Mouse (Mus musculus) forebrain, embryonic 15.5 days (tissue): ENCODE results near the gene Mmp8. TPM values are rescaled to one million over a fixed set of nuclear protein-coding genes. Genes with fewer than 3 reads are reported as not detected.
A peak's percentile ranks its signal among the peaks of the same experiment; 100 is the strongest.

Source experiments
- ATAC-seq: fragments of 200-750 bp; cut with Nextera tagmentation; replicated peaks from 2 replicates; pipeline ENCODE4 v1.8.0; 2017; ENCODE audit warnings: mild to moderate bottlenecking, moderate TSS enrichment, moderate library complexity
- H3K27ac ChIP-seq: fragments of 300-500 bp; sonication (generic); replicated peaks from 2 replicates; pipeline ENCODE4 v1.5.1; 2015; ENCODE audit warnings: mild to moderate bottlenecking, inconsistent platforms
- H3K27me3 ChIP-seq: fragments of 300-500 bp; sonication (generic); 2 replicates; pipeline ENCODE4 v1.6.1; 2015; ENCODE audit warnings: inconsistent platforms
- H3K36me3 ChIP-seq: fragments of 300-500 bp; sonication (generic); 2 replicates; pipeline ENCODE4 v1.6.1; 2015; ENCODE audit warnings: mild to moderate bottlenecking, inconsistent platforms
- H3K4me1 ChIP-seq: fragments of 300-500 bp; sonication (generic); 2 replicates; pipeline ENCODE4 v1.6.1; 2015; ENCODE audit warnings: inconsistent platforms
- H3K4me2 ChIP-seq: fragments of 300-500 bp; sonication (generic); replicated peaks from 2 replicates; pipeline ENCODE4 v1.6.1; 2015; ENCODE audit warnings: mild to moderate bottlenecking, inconsistent platforms
- H3K4me3 ChIP-seq: fragments of 300-500 bp; sonication (generic); 2 replicates; pipeline ENCODE4 v1.5.1; 2015; ENCODE audit warnings: mild to moderate bottlenecking, inconsistent platforms
- H3K9ac ChIP-seq: fragments of 300-500 bp; sonication (generic); replicated peaks from 2 replicates; pipeline ENCODE4 v1.6.1; 2015; ENCODE audit warnings: mild to moderate bottlenecking, inconsistent platforms
- H3K9me3 ChIP-seq: fragments of 300-500 bp; sonication (generic); 2 replicates; pipeline ENCODE4 v1.6.1; 2016; ENCODE audit warnings: inconsistent platforms
- WGBS: fragments of 180-500 bp; shearing (Covaris S2); methylation state at CpG from one replicate; pipeline ENCODE4 v1.1.7; 2015; ENCODE audit warnings: mixed read lengths; 5-methylcytosine and 5-hydroxymethylcytosine counted together
- polyA plus RNA-seq: library from polyadenylated mRNA; unstranded; fragments of >200 nt; fragmentation: Nextera tagmentation; extraction: Ambion mirVana; gene quantifications from 2 replicates; pipeline ENCODE4 v1.2.1, GENCODE M21; 2015

Gene Mmp8
- polyA plus RNA-seq, 1 experiment from 2014 or later, result not detected

DNA sequence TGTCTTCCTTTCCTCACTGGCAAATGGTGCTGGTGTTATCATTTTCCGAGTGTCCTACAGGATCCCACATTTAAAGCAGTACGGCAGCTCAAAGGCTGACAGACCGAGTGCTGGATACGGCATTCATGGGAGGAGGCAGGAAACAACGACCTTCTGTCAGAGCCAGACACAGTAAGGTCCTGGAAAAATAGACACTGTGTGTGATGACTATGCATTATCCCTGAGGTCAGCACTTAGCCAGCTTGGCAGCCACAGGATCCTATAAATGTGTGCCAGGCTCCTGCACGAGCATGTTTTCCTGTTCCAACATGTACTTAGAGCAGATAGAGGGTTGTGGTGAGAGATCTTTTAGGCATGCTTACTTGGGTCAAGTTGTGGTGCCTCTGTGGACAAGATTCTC lies 45.7 kb downstream of the Mmp8 start:
- Histone ChIP-seq H3K4me1 (no peaks in the 10 kb centered on the region), H3K36me3 (no peaks in the 10 kb centered on the region), H3K4me2 (no peak overlapping the region), H3K27me3 (no peaks in the 10 kb centered on the region), H3K4me3 (no peak overlapping the region), H3K9ac (no peak overlapping the region), H3K27ac (no peak overlapping the region), H3K9me3 (no peaks in the 10 kb centered on the region)
- 0 out of 2 replicates have a peak, but pooled peaks have one; percentile 16 for ATAC-seq
- WGBS, result 85% methylated on average over 6 of the region's 6 CpGs

GRCm38 (mm10) chr9:7605638-7606037 lies 47.4 kb downstream of the Mmp8 start:
- H3K4me2 ChIP-seq, result no peak overlapping the region
- no peaks in the 10 kb centered on the region for H3K4me1 ChIP-seq
- H3K4me3 ChIP-seq, result no peak overlapping the region
- no peak overlapping the region for H3K27ac ChIP-seq
- no peaks in the 10 kb centered on the region for H3K36me3 ChIP-seq
- H3K9me3 ChIP-seq, result no peaks in the 10 kb centered on the region
- no peak for ATAC-seq
- 89% methylated on average over 12 of the region's 12 CpGs for WGBS
- H3K27me3 ChIP-seq, result no peaks in the 10 kb centered on the region
- no peak overlapping the region for H3K9ac ChIP-seq

Other genes starting within 250 kb of the Mmp8 start
- gene Mmp12, start 214.1 kb upstream of the Mmp8 start, polyA plus RNA-seq, result not detected in 2 replicates
- gene Mmp1b, start 170.4 kb upstream of the Mmp8 start, polyA plus RNA-seq, result not detected in 2 replicates
- gene Mmp3, start 112.6 kb upstream of the Mmp8 start, polyA plus RNA-seq, result not detected in 2 replicates
- not detected in 2 replicates for gene Mmp10, start 56.1 kb upstream of the Mmp8 start, polyA plus RNA-seq
- not detected in 2 replicates for gene Mmp27, start 12.9 kb downstream of the Mmp8 start, polyA plus RNA-seq
- gene Mmp20, start 69.8 kb downstream of the Mmp8 start, polyA plus RNA-seq, result not detected in 2 replicates
- not detected in 2 replicates for gene Mmp7, start 133.6 kb downstream of the Mmp8 start, polyA plus RNA-seq
- 27.6 and 31.5 TPM in 2 replicates for gene Tmem123, start 205.6 kb downstream of the Mmp8 start, polyA plus RNA-seq